Mouse (Mus musculus) megakaryocyte progenitor cell, adult 5-6 weeks (primary cell): ENCODE results near the gene Ush2a. TPM values are rescaled to one million over a fixed set of nuclear protein-coding genes. Genes with fewer than 3 reads are reported as not detected.
A peak's percentile ranks its signal among the peaks of the same experiment; 100 is the strongest.

Experiments used
- ATAC-seq: replicated peaks from 2 replicates; pipeline ENCODE4 v1.8.0; 2016; ENCODE audit warnings: mild to moderate bottlenecking, moderate TSS enrichment, inconsistent platforms; ENCODE audit not compliant: poor library complexity
- total RNA-seq, 2 experiments: library from RNA; stranded (forward) in 1 of 2; stranded (reverse) in 1 of 2; fragments of 157-497, 149-512 nt in 1 of 2; fragments of 200-1000 nt in 1 of 2; gene quantifications; 2 replicates each; pipeline versions ENCODE4 v1.2.3 to v1.2.4; 2015 to 2017

The Ush2a gene
- total RNA-seq, 2 experiments from 2014 or later, result not detected

DNA sequence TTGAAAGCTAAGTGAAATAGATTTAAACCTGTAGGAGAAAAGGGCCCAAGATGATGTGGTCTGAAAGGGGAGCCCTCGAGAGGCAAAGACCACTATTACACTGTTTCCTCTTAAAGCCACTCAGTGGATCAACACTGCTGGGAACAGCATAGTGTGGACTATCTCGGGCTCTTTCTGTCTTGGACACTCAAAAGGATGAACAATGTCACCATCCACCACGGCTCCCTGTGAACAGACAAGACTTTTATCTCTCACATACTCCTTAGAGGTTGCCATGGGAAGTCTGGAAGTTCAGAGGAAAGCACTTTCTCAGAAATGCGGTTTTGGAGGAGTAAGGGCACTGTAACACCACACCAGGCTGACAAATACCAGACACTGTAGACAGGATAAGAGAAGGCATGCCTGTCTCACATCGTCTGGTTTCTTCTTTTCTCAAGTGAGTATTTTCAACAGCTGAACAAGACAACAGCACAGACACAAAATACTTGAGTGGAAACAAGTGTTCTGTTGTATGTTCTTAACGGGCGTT, 124.0 kb downstream of the Ush2a start:
- ATAC-seq, result no peak

DNA sequence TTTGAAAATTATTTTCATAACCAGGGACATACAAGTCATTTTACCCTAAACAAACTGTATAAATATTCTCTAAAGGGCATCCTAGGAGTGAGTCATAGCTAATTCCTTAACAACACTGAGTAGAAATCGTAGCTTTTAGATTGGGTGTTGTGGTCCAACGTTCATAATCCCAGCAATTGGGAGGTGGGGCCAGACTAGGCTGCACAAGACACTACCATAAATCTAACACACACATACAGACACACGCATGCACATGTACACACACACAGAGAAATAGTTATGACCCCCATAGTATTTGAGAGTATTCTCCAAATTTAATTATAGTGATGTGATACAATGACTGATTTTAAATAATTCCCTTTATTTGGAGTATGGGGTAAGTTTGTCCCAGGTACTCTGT, 125.5 kb downstream of the Ush2a start:
- ATAC-seq, result peak; percentile 10; the same call in 1 of the 2 replicates

GRCm38 (mm10) chr1:188387820-188388471, 126.1 kb downstream of the Ush2a start:
- peak; percentile 85 for ATAC-seq

GRCm38 (mm10) chr1:188390080-188390479, 128.3 kb downstream of the Ush2a start:
- ATAC-seq, result no peak

DNA sequence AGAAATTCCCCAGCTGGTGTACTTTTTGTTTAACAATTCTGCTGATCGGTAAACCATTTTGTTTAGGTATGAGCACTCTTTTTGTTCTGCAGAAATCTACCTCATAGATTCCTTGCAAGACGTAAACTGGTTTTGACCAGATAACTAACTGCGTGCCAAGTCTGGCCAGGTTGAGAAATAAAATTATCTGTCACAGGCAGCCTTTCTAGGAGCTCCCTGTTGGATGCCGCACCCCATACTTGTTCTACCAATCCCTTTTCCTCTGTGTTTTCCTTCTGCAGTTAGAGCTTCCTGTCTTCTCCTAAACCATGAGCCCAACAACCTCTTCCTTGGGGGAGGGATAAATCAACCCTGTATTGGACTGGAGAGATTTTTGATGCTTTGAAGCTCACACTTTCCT, 145.4 kb downstream of the Ush2a start:
- ATAC-seq, result peak; percentile 57

DNA sequence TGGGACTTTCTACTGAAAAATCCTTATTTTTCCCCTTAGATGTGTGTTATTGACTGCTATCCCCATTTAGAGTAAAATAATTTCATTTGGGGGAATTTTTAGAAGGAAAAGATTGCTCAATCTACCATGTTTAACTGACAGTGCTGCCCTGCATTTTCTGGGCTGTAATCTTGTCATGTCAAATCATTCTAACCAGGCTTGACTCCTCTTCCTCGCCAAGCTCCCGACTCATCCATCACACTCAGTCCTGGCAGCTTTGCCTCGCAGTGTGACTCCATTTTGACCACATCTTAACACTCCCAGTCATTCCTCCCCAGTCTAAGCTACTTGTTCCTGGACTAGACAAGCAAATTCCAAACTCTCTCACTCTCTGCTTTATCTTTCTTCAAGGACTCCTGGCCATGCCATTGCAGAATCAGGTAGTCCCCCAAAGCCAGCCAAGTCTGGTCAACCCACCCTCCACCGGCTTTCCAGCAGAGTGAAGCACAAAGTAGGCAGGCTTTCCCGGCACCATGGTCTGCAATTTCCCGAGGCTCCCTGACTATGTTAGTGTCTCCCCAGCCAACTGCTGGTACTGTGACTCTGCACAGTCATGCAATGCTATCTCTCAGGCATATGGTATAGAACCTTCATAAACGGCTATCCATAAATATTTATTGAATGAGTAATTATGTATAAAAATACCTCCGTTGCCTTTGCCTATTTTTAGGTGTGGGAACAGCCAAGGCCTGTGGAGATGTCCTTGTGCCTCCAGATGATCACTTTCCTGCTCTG, 146.0 kb downstream of the Ush2a start:
- ATAC-seq, result no peak; the same call in 1 of the 2 replicates

DNA sequence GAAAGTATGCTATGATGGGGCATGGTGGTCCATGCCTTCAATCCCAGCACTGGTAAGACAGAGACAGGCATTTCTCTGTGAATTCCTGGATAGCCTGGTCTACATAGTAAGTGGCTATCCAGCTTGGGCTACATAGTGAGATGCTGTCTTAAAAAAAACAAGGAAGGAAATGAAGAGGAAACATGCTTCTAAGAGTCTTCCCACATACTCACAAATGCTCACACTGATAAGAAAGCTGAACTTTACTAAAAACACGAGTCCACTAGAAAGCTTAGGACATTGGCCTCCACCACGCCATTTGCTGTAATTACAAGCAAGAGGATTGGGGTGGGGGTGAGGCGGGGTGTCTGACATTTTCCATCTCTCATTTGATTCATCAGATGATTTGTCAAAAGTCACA, 148.7 kb downstream of the Ush2a start:
- ATAC-seq, result no peak; the same call in 1 of the 2 replicates

DNA sequence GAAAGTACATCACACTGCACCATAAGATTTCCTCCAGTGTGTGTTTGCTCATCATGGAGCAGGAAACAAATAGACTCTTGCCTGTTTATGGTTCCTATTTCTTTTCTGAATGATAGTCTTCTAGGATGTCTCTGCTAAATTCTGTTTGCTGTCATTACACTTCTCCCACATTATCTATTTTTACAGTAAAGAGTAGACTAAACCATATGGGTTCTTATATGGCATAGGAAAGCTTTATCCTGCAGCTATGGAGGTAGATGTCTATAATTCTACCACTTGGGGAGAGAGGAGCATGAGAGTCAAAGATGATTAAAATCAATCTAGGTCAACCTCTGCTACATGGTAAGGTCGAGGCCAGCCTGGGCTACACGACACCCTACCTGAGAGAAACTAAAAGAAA, 158.7 kb downstream of the Ush2a start:
- ATAC-seq, result no peak

DNA sequence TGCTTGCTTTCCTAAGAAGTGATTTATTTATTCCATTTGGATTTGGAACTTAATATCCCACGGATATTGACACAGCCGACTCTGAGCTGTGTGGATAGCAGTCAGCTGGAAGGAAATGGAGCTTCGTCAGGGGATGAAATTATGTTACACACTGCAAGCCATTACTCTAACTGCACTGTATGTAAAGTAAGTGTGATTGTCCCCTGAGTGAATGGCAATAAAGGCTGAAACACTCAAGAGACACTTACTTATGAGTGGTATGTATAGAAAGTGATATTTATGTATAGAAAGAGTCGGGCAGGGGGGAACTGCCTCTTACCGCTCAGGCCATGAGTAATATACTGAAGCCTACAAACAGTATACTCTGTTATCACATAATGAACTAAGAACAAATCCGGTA, 166.3 kb downstream of the Ush2a start:
- no peak for ATAC-seq

- ATAC-seq, result peak; percentile 72
Observed at GRCm38 (mm10) chr1:188430689-188431088, 168.9 kb downstream of the Ush2a start.

DNA sequence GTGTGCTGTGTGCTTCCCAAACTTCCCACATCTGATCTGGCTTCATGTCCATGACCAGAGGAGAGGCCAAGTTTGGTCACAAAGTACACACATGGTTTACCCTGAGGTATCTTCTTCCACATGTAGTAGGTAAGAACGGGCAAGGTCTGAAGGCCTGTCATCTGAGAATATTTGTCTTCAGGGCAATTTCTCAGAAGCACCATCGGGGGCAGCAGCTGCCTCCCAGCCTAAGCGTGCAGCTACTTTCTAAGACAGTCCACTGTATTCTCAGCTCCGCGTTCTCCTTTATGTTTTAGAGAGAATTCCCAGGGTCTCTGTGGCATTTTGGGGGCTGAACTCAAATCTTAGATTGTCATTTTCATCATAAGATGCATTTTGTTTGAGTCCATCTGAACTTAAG, 186.1 kb downstream of the Ush2a start:
- ATAC-seq, result peak; percentile 81

DNA sequence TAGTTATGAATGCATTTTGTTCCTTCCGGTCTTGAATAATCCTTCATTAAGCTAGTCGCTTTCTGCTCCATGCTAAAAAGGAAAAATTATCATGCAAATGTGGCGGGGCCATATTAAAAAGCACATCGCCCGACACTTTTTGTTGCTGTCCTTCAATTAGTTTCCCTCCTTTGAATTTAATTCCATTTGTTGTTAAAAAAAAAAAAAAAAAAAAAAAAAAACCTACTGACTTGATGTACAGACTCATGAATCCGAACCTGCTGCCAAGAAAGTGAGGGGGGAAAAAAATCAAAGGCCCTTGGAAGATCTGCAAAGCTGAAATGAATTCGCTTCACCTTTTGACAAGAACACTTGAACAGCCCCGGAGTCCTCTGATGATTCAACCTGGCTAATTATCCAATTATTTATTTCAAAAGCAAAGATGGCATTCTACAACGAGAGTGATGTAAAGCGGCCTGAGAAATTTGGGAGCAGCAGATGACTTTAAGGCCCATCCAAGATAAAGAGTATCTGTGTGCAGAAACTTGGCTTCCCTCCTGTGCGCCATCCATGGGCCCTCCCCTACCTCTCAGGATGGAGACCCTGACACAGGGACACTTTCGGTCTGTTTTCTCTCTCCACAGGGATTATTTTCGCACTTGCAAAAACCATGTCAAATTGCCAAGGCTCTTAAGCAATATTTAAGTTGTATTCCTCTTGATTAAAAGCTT, 194.8 kb downstream of the Ush2a start:
- no peak for ATAC-seq

GRCm38 (mm10) chr1:188457221-188458008, 195.6 kb downstream of the Ush2a start:
- peak; percentile 91 for ATAC-seq

DNA sequence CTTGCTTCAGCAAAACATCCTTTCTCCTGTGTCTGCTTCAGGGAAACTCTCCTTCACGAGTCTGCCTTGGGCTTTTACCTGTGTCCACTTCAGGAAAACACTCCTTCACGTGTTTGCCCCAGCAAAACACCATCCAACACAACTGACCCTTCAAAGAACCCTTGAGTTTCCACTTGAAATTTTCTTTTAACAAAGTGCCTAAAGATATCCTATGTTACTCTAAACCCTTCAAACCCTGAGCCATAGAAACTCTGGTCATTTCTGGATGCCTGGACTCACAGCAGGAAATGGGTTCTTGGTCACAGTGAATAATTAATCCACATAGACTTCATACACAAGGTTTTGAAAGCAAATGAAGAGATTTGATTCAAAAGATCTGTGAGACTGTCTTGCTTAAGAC, 199.4 kb downstream of the Ush2a start:
- no peak for ATAC-seq

DNA sequence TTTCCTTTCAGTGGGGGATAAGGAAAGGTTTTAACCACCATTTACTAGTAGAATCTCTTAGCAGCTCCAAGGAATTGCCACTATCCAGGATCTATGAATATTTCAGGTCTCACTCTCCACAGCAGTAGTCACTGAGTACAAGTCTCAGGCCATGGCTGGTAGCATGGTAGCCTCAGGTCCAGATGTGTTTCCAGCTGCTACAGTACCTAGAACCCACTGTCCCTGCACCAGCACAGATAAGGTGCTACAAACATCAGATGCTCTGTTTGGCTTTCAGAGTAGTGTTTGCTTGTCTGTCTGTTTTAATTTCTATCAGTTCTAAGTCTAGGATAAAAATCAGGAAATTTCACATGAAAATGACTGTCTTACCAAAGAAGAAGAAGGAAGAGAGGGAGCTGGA, 202.8 kb downstream of the Ush2a start:
- ATAC-seq, result peak; percentile 23; the same call in 1 of the 2 replicates

DNA sequence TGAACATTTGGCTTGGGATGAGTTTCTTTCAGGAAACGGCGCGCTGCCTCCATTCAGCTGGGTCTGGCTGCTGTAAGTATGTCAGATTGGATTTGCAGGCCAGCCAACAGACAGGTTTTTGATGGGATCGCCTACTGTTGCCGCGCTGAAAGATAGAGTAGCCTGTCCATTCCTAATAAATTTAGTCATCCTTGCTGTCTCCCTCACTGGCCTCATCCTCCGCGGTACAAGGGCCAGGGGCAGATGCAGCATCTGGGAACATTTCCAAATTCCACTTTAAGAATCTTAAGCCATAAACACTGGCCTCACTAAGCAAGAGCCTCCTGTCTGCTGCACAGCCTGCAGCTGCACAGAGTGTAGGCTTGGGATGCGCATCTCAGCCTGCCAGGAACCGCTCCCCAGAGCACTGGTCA, 206.6 kb downstream of the Ush2a start:
- ATAC-seq, result no peak

- ATAC-seq, result no peak
Observed at GRCm38 (mm10) chr1:188504958-188505357, 243.1 kb downstream of the Ush2a start.

GRCm38 (mm10) chr1:188518792-188519191, 257.0 kb downstream of the Ush2a start:
- ATAC-seq, result no peak

- ATAC-seq, result no peak
Observed at GRCm38 (mm10) chr1:188527451-188527850, 265.6 kb downstream of the Ush2a start.

DNA sequence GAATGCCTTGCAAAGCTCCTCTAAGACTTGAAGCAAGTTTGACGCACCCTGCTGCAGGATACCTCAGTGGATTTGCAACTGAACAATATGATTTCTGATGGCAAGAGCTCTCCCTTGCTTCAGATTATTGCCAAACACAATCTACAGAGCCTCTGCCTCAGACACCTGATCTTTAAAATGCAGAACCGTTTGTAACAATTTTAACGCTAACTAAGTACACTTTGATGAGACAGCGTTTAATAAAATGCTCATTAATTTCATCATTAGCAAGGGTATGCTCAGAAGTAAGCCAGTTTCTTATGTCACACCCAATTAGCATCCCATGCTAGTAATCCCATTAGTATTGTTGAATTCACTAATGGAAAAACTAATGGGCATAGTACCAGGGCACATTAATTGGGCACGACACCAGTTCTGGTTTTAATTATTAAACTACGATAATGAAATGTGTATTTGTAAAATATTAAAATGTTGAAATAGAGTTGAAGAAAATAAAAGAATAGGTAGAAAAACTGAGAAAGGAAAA, 267.8 kb downstream of the Ush2a start:
- no peak for ATAC-seq
